Mouse (Mus musculus): Measurements from ENCODE around the gene B3galt1.

The B3galt1 gene

GRCm38 (mm10) chr2:67931994-67932393, 366.3 kb downstream of the B3galt1 start:
- no peak for DNase-seq (ENCODE audit: low read depth, low spot score)

GRCm38 (mm10) chr2:67948408-67948807, 382.7 kb downstream of the B3galt1 start:
- no peak for DNase-seq (ENCODE audit: low read depth, low spot score)

- no peak for DNase-seq (ENCODE audit: low read depth, low spot score)
Observed at GRCm38 (mm10) chr2:67956182-67956581, 390.5 kb downstream of the B3galt1 start.

- DNase-seq (ENCODE audit: low read depth, low spot score), result no peak
Observed at GRCm38 (mm10) chr2:67957561-67957960, 391.9 kb downstream of the B3galt1 start.

- DNase-seq (ENCODE audit: low read depth, low spot score), result no peak
Observed at GRCm38 (mm10) chr2:67960711-67961110, 395.0 kb downstream of the B3galt1 start.

GRCm38 (mm10) chr2:67968812-67969211, 403.1 kb downstream of the B3galt1 start:
- DNase-seq (ENCODE audit: low read depth, low spot score), result no peak

- no peak for DNase-seq (ENCODE audit: low read depth, low spot score)
Observed at GRCm38 (mm10) chr2:67971091-67971490, 405.4 kb downstream of the B3galt1 start.

- no peak for DNase-seq (ENCODE audit: low read depth, low spot score)
Observed at GRCm38 (mm10) chr2:67971576-67971975, 405.9 kb downstream of the B3galt1 start.

GRCm38 (mm10) chr2:67975764-67976163, 410.1 kb downstream of the B3galt1 start:
- no peak for DNase-seq (ENCODE audit: low read depth, low spot score)

- DNase-seq (ENCODE audit: low read depth, low spot score), result no peak
Observed at GRCm38 (mm10) chr2:67976488-67976887, 410.8 kb downstream of the B3galt1 start.

GRCm38 (mm10) chr2:67977620-67978262, 412.1 kb downstream of the B3galt1 start:
- no peak for DNase-seq (ENCODE audit: low read depth, low spot score)

GRCm38 (mm10) chr2:67983563-67983962, 417.9 kb downstream of the B3galt1 start:
- no peak for DNase-seq (ENCODE audit: low read depth, low spot score)

- no peak for DNase-seq (ENCODE audit: low read depth, low spot score)
Observed at GRCm38 (mm10) chr2:67985133-67985532, 419.5 kb downstream of the B3galt1 start.

GRCm38 (mm10) chr2:67993421-67993820, 427.8 kb downstream of the B3galt1 start:
- DNase-seq (ENCODE audit: low read depth, low spot score), result no peak

- no peak for DNase-seq (ENCODE audit: low read depth, low spot score)
Observed at GRCm38 (mm10) chr2:68003091-68003490, 437.4 kb downstream of the B3galt1 start.

GRCm38 (mm10) chr2:68005210-68005609, 439.5 kb downstream of the B3galt1 start:
- DNase-seq (ENCODE audit: low read depth, low spot score), result no peak

- DNase-seq (ENCODE audit: low read depth, low spot score), result no peak
Observed at GRCm38 (mm10) chr2:68005711-68006110, 440.0 kb downstream of the B3galt1 start.

- no peak for DNase-seq (ENCODE audit: low read depth, low spot score)
Observed at GRCm38 (mm10) chr2:68011336-68011735, 445.7 kb downstream of the B3galt1 start.

- DNase-seq (ENCODE audit: low read depth, low spot score), result no peak
Observed at GRCm38 (mm10) chr2:68020251-68020680, 454.6 kb downstream of the B3galt1 start.

- DNase-seq (ENCODE audit: low read depth, low spot score), result no peak
Observed at GRCm38 (mm10) chr2:68021541-68022152, 456.0 kb downstream of the B3galt1 start.

- DNase-seq (ENCODE audit: low read depth, low spot score), result no peak
Observed at GRCm38 (mm10) chr2:68028811-68029210, 463.1 kb downstream of the B3galt1 start.

GRCm38 (mm10) chr2:68034711-68035110, 469.0 kb downstream of the B3galt1 start:
- no peak for DNase-seq (ENCODE audit: low read depth, low spot score)

GRCm38 (mm10) chr2:68040752-68041151, 475.1 kb downstream of the B3galt1 start:
- DNase-seq (ENCODE audit: low read depth, low spot score), result no peak
